In the genomic region with DNA sequence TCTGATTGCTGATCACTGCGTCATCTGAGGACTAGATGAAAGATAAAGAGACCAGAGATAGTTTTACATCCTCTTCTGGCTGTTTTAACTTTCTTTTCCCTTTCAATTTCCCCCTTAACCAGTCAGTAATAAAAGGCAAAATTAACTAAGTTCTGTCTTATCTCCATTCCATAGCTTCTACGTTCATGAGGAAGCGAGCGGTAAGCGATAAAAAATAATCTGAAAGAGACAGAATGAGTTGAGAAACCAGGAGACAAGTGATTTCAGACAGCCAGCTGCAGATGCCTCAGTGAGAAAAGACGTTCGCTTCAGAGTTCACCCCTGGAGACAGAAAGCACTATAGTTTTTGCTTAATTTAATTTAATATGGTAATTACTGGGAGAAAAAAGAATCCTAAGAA, we compare ENCODE assay signal across 1 mouse cellular context.
A peak's percentile ranks its signal among the peaks of the same experiment; 100 is the strongest.
TF ChIP-seq lines count a peak whose summit lies in the region.

No protein-coding gene starts in this region.

TF ChIP-seq in MEL, 35 proteins besides CTCF, POLR2A, EP300 and RAD21 (continued from another document):
- no peak for TF ChIP-seq MYC (IDR thresholded peaks at IDR 0.05; ENCODE audit: low read depth, low read length)
- no peak for TF ChIP-seq CHD2 (IDR thresholded peaks at IDR 0.05; ENCODE audit: low read length)
- TF ChIP-seq RCOR1 (IDR thresholded peaks at IDR 0.05; ENCODE audit: low read depth, low read length) = peak; percentile 86
- peak; percentile 88 for TF ChIP-seq GATA1 (IDR thresholded peaks at IDR 0.05; ENCODE audit: low read depth, low read length)
- no peak for TF ChIP-seq POLR2AphosphoS2 (IDR thresholded peaks at IDR 0.05; ENCODE audit: low read length)
- no peak for TF ChIP-seq E2F4 (IDR thresholded peaks at IDR 0.05; ENCODE audit: borderline replicate concordance, low read depth, low read length)
